Mouse (Mus musculus) neural tube, embryonic 15.5 days (tissue): ENCODE data around the gene Stx4a. TPM values are rescaled to one million over a fixed set of nuclear protein-coding genes. Genes with fewer than 3 reads are reported as not detected.
"Not testable (repeated sequence)": the region's sequence is repeated elsewhere in the genome, so short reads cannot be mapped to it uniquely, and the experiment has no call there.

Experiments used
- ATAC-seq: fragments of 200-750 bp; cut with Nextera tagmentation; 2 replicates; pipeline ENCODE4 v1.8.0; 2017; ENCODE audit warnings: mild to moderate bottlenecking, moderate TSS enrichment, moderate library complexity; ENCODE audit not compliant: low FRiP score
- H3K27ac ChIP-seq: fragments of 300-500 bp; sonication (generic); replicated peaks from 2 replicates; pipeline ENCODE4 v1.5.1; 2015; ENCODE audit warnings: mild to moderate bottlenecking, inconsistent platforms
- H3K27me3 ChIP-seq: fragments of 300-500 bp; sonication (generic); replicated peaks from 2 replicates; pipeline ENCODE4 v1.6.1; 2015; ENCODE audit warnings: inconsistent platforms
- H3K36me3 ChIP-seq: fragments of 300-500 bp; sonication (generic); 2 replicates; pipeline ENCODE4 v1.6.1; 2015; ENCODE audit warnings: inconsistent platforms
- H3K4me1 ChIP-seq: fragments of 300-500 bp; sonication (generic); 2 replicates; pipeline ENCODE4 v1.6.1; 2015; ENCODE audit warnings: inconsistent platforms
- H3K4me2 ChIP-seq: fragments of 300-500 bp; sonication (generic); 2 replicates; pipeline ENCODE4 v1.6.1; 2015; ENCODE audit warnings: inconsistent platforms, mild to moderate bottlenecking, moderate library complexity
- H3K4me3 ChIP-seq: fragments of 300-500 bp; sonication (generic); replicated peaks from 2 replicates; pipeline ENCODE4 v1.5.1; 2015; ENCODE audit warnings: mild to moderate bottlenecking, inconsistent platforms
- H3K9ac ChIP-seq: fragments of 300-500 bp; sonication (generic); replicated peaks from 2 replicates; pipeline ENCODE4 v1.6.1; 2015; ENCODE audit warnings: mild to moderate bottlenecking, inconsistent platforms
- H3K9me3 ChIP-seq: fragments of 300-500 bp; sonication (generic); replicated peaks from 2 replicates; pipeline ENCODE4 v1.6.1; 2016; ENCODE audit warnings: inconsistent platforms
- WGBS: fragments of 180-500 bp; shearing (Covaris S2); methylation state at CpG from one replicate; pipeline ENCODE4 v1.1.7; 2015; ENCODE audit warnings: mixed read lengths; 5-methylcytosine and 5-hydroxymethylcytosine counted together
- polyA plus RNA-seq: library from polyadenylated mRNA; unstranded; fragments of >200 nt; fragmentation: Nextera tagmentation; extraction: Ambion mirVana; gene quantifications from 2 replicates; pipeline ENCODE4 v1.2.1, GENCODE M21; 2015

Gene Stx4a
- 20.2 and 25.4 TPM in 2 replicates for polyA plus RNA-seq

- Histone ChIP-seq H3K9me3 (no peaks in the 10 kb centered on the region), H3K27me3 (no peaks in the 10 kb centered on the region), H3K4me2 (peak within 1 kb of the TSS; percentile 77), H3K36me3 (0 out of 2 replicates have a peak, but pooled peaks cover 2% of the 10 kb centered on the region), H3K4me3 (peak within 1 kb of the TSS; percentile 73), H3K27ac (peak within 1 kb of the TSS; percentile 95), H3K4me1 (peaks cover 40% of the 10 kb centered on the region), H3K9ac (peak within 1 kb of the TSS; percentile 96)
- WGBS, result 2% methylated on average over 34 of the region's 38 CpGs
- peak; percentile 91 for ATAC-seq
Observed at GRCm38 (mm10) chr7:127824176-127824871, at the start of gene Stx4a, which contains the start of gene Stx1b. Stx4a (plus strand) TSS chr7:127824294. Stx1b (minus strand) TSS chr7:127824549.

GRCm38 (mm10) chr7:127775837-127776236, 48.3 kb upstream of the Stx4a start:
- peaks cover 19% of the 10 kb centered on the region for H3K36me3 ChIP-seq
- H3K4me2 ChIP-seq, result peak overlapping the region; percentile 86
- peak overlapping the region; percentile 98 for H3K27ac ChIP-seq
- 72% methylated on average over 7 of the region's 7 CpGs for WGBS
- not testable (repeated sequence) for H3K27me3 ChIP-seq, ATAC-seq, H3K9me3 ChIP-seq
- H3K9ac ChIP-seq, result peak overlapping the region; percentile 86; the same call in 1 of the 2 replicates
- H3K4me3 ChIP-seq, result peak overlapping the region; percentile 88
- peaks cover 27% of the 10 kb centered on the region for H3K4me1 ChIP-seq

GRCm38 (mm10) chr7:127776426-127776825, 47.7 kb upstream of the Stx4a start, which contains the start of gene Setd1a:
Setd1a (plus strand) TSS chr7:127776670.
- Histone ChIP-seq H3K27me3 (no peaks in the 10 kb centered on the region), H3K9ac (peak within 1 kb of the TSS; percentile 86), H3K4me2 (peak within 1 kb of the TSS; percentile 86), H3K9me3 (no peaks in the 10 kb centered on the region), H3K27ac (peak within 1 kb of the TSS; percentile 98), H3K36me3 (peaks cover 25% of the 10 kb centered on the region), H3K4me3 (peak within 1 kb of the TSS; percentile 88), H3K4me1 (peaks cover 24% of the 10 kb centered on the region)
- peak; percentile 82 for ATAC-seq
- WGBS, result 0% methylated on average over 23 of the region's 23 CpGs

GRCm38 (mm10) chr7:127776878-127777473, 47.1 kb upstream of the Stx4a start:
- peaks cover 30% of the 10 kb centered on the region for H3K36me3 ChIP-seq
- H3K27ac ChIP-seq, result peak overlapping the region; percentile 98
- peak overlapping the region; percentile 88 for H3K4me3 ChIP-seq
- peaks cover 24% of the 10 kb centered on the region for H3K4me1 ChIP-seq
- H3K27me3 ChIP-seq, result no peaks in the 10 kb centered on the region
- no peaks in the 10 kb centered on the region for H3K9me3 ChIP-seq
- ATAC-seq, result peak; percentile 95
- H3K9ac ChIP-seq, result peak overlapping the region; percentile 86
- H3K4me2 ChIP-seq, result peak overlapping the region; percentile 86
- WGBS, result under 1% methylated on average over 64 of the region's 70 CpGs

DNA sequence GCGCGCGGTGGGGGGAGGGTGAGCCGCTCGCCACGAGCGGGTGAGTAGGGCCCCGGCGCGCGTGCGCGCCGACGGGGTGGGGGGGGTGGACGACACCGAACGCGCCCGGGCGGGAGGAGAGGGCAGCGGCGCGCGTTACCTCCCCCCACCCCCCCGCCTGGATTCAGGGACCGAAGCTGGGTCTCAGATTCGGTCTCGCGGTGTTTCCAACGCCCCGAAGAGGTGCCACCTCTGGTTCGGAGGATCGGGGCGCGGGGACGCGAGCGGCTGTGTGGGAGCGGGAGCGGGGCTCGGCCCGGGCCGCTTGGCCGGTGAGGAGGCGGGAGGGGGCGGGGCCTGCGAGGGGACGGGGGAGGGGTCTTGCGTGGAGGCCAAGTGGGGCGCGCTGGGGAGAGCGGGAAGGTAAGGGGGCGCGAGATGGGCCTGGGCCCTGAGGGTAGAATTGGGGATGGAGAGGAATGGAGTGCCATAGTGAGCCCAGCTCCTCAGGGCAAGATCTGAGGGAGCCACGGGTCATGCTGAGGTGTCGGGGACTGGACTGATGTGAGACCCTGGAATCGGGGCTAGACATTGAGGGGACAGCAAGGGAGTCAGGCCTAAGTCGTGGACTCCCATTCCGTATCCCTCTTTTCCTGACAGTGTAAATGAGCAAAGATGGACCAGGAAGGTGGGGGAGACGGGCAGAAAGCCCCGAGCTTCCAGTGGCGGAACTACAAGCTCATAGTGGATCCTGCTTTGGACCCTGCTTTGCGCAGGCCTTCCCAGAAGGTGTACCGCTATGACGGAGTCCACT, 46.4 kb upstream of the Stx4a start:
- H3K4me2 ChIP-seq, result peak overlapping the region; percentile 86
- peak; percentile 65 for ATAC-seq
- no peaks in the 10 kb centered on the region for H3K27me3 ChIP-seq
- peak overlapping the region; percentile 86 for H3K9ac ChIP-seq
- peak overlapping the region; percentile 88 for H3K4me3 ChIP-seq
- peaks cover 37% of the 10 kb centered on the region for H3K36me3 ChIP-seq
- H3K9me3 ChIP-seq, result no peaks in the 10 kb centered on the region
- peak overlapping the region; percentile 98 for H3K27ac ChIP-seq
- peaks cover 24% of the 10 kb centered on the region for H3K4me1 ChIP-seq
- WGBS, result 4% methylated on average over 49 of the region's 66 CpGs

GRCm38 (mm10) chr7:127778350-127778749, 45.7 kb upstream of the Stx4a start:
- no peaks in the 10 kb centered on the region for H3K9me3 ChIP-seq
- H3K36me3 ChIP-seq, result peaks cover 38% of the 10 kb centered on the region
- no peak overlapping the region for H3K27ac ChIP-seq
- ATAC-seq, result no peak
- H3K4me2 ChIP-seq, result peak overlapping the region; percentile 86
- peak overlapping the region; percentile 88 for H3K4me3 ChIP-seq
- H3K4me1 ChIP-seq, result peaks cover 24% of the 10 kb centered on the region
- peak overlapping the region; percentile 86 for H3K9ac ChIP-seq
- H3K27me3 ChIP-seq, result no peaks in the 10 kb centered on the region
- 89% methylated on average over 4 of the region's 4 CpGs for WGBS

- H3K36me3 ChIP-seq, result peaks cover 91% of the 10 kb centered on the region
- 93% methylated on average over 7 of the region's 7 CpGs for WGBS
- no peak within 1 kb of the TSS for H3K27ac ChIP-seq
- ATAC-seq, result no peak
- H3K9ac ChIP-seq, result no peak within 1 kb of the TSS
- no peak within 1 kb of the TSS for H3K4me3 ChIP-seq
- H3K27me3 ChIP-seq, result no peaks in the 10 kb centered on the region
- H3K9me3 ChIP-seq, result no peaks in the 10 kb centered on the region
- H3K4me1 ChIP-seq, result no peaks in the 10 kb centered on the region
- no peak within 1 kb of the TSS for H3K4me2 ChIP-seq
Observed at GRCm38 (mm10) chr7:127785308-127785707, 38.8 kb upstream of the Stx4a start, which contains the start of gene Gm49388. Gm49388 (plus strand) TSS chr7:127785608.

DNA sequence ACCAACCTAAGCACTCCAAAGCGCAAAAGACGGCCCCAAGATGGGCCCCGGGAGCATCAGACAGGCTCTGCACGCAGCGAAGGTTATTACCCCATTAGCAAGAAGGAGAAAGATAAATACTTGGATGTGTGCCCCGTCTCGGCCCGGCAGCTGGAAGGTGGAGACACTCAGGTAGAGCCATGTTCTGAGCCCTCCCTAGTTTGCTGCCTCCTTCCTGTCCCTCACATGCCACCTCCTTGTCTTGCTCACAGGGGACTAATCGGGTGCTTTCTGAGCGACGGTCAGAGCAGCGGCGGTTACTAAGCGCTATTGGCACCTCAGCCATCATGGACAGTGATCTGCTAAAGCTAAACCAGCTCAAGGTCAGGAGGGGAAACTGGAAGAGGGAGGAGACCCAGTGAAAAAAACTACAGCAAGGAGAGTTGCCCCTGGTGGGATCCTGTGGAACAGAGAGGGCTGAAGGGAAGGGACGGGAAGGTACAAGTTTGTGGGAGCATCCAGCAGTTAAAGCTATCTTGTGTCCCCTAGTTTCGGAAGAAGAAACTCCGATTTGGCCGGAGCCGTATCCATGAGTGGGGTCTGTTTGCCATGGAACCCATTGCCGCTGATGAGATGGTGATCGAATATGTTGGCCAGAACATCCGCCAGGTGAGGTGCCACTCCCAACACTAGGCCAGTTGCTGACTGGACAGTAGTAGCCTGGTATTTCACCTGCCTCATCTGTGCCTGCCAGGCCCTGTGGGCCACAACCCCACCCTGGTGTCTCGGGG, 26.8 kb upstream of the Stx4a start:
- H3K4me2 ChIP-seq, result no peak overlapping the region
- H3K27ac ChIP-seq, result no peak overlapping the region
- no peaks in the 10 kb centered on the region for H3K27me3 ChIP-seq
- H3K9ac ChIP-seq, result no peak overlapping the region
- H3K4me1 ChIP-seq, result peaks cover 10% of the 10 kb centered on the region
- H3K9me3 ChIP-seq, result no peaks in the 10 kb centered on the region
- no peak overlapping the region for H3K4me3 ChIP-seq
- peaks cover 77% of the 10 kb centered on the region for H3K36me3 ChIP-seq
- WGBS, result 92% methylated on average over 23 of the region's 23 CpGs
- no peak for ATAC-seq

- H3K27ac ChIP-seq, result no peak overlapping the region
Observed at GRCm38 (mm10) chr7:127798591-127798990, 25.5 kb upstream of the Stx4a start.

GRCm38 (mm10) chr7:127799211-127799610, 24.9 kb upstream of the Stx4a start:
- Histone ChIP-seq H3K4me3 (no peak overlapping the region), H3K4me2 (no peak overlapping the region), H3K9me3 (no peaks in the 10 kb centered on the region), H3K9ac (no peak overlapping the region), H3K27ac (no peak overlapping the region), H3K27me3 (no peaks in the 10 kb centered on the region), H3K36me3 (peaks cover 65% of the 10 kb centered on the region), H3K4me1 (peaks cover 10% of the 10 kb centered on the region)
- 92% methylated on average over 13 of the region's 13 CpGs for whole genome bisulfite sequencing
- ATAC-seq, result no peak

More at GRCm38 (mm10) chr7:127798591-127798990, 25.5 kb upstream of the Stx4a start:
- WGBS, result 91% methylated on average over 4 of the region's 4 CpGs
- Histone ChIP-seq H3K9ac (no peak overlapping the region), H3K4me2 (no peak overlapping the region), H3K4me3 (no peak overlapping the region), H3K27me3 (no peaks in the 10 kb centered on the region), H3K36me3 (peaks cover 68% of the 10 kb centered on the region), H3K9me3 (no peaks in the 10 kb centered on the region), H3K4me1 (peaks cover 10% of the 10 kb centered on the region)
- ATAC-seq, result no peak

GRCm38 (mm10) chr7:127799738-127800137, 24.4 kb upstream of the Stx4a start:
- Histone ChIP-seq H3K27me3 (no peaks in the 10 kb centered on the region), H3K4me2 (no peak overlapping the region), H3K4me3 (no peak overlapping the region), H3K27ac (0 out of 2 replicates have a peak overlapping the region, but pooled peaks have one; percentile 1), H3K9ac (no peak overlapping the region), H3K9me3 (no peaks in the 10 kb centered on the region), H3K36me3 (peaks cover 65% of the 10 kb centered on the region), H3K4me1 (peaks cover 10% of the 10 kb centered on the region)
- ATAC-seq, result no peak
- WGBS, result 94% methylated on average over 1 of the region's 1 CpGs
